Mouse (Mus musculus) ES-E14 (cell line): ENCODE data around the gene Wdr70. TPM values are rescaled to one million over a fixed set of nuclear protein-coding genes. Genes with fewer than 3 reads are reported as not detected.

Experiments
- DNase-seq: peaks from one replicate; pipeline ENCODE4 v3.0.0-alpha.2; 2013; ENCODE audit warnings: low read depth, low spot score
- H3K27ac ChIP-seq: 2 replicates; pipeline ENCODE4 v1.5.1; 2012; ENCODE audit warnings: low read depth, mild to moderate bottlenecking, low read length, moderate library complexity, mixed read lengths; ENCODE audit not compliant: poor library complexity, insufficient read depth, severe bottlenecking
- H3K36me3 ChIP-seq: 2 replicates; pipeline ENCODE4 v1.6.1; 2012; ENCODE audit warnings: mild to moderate bottlenecking, low read length, moderate library complexity, mixed read lengths; ENCODE audit not compliant: control insufficient read depth, poor library complexity, insufficient read depth, severe bottlenecking
- H3K4me1 ChIP-seq, 2 experiments: fragments of 150-350 bp in 1 of 2; sonication (generic) in 1 of 2; 2 replicates each; pipeline ENCODE4 v1.6.1; 2012; ENCODE audit warnings: low read length in 2 of 2, mild to moderate bottlenecking in 1 of 2, mixed read lengths in 1 of 2; ENCODE audit not compliant: control insufficient read depth in 2 of 2, insufficient read depth in 2 of 2, poor library complexity in 1 of 2
- H3K4me3 ChIP-seq, 2 experiments: fragments of 150-350 bp in 1 of 2; sonication (generic) in 1 of 2; 2 replicates each; pipeline ENCODE4 v1.5.1; 2012; ENCODE audit warnings: low read length in 2 of 2, low read depth in 1 of 2, mild to moderate bottlenecking in 1 of 2, mixed read lengths in 1 of 2; ENCODE audit not compliant: insufficient read depth in 1 of 2, poor library complexity in 1 of 2, severe bottlenecking in 1 of 2
- H3K9ac ChIP-seq: 2 replicates; pipeline ENCODE4 v1.6.1; 2012; ENCODE audit warnings: low read depth, mild to moderate bottlenecking, low read length, mixed read lengths; ENCODE audit not compliant: poor library complexity, insufficient read depth, severe bottlenecking
- H3K9me3 ChIP-seq: fragments of 150-350 bp; sonication (generic); 2 replicates; pipeline ENCODE4 v1.6.1; 2012; ENCODE audit warnings: low read depth, mild to moderate bottlenecking, low read length; ENCODE audit not compliant: control insufficient read depth, insufficient read depth
- CHD2 ChIP-seq: IDR thresholded peaks from 2 replicates; pipeline ENCODE4 v1.6.1; 2014; ENCODE audit warnings: mild to moderate bottlenecking, low read depth, low read length, inconsistent platforms
- HCFC1 ChIP-seq: IDR thresholded peaks from 2 replicates; pipeline ENCODE4 v1.6.1; 2012; ENCODE audit warnings: low read length, inconsistent platforms, borderline replicate concordance; ENCODE audit not compliant: insufficient read depth
- MAFK ChIP-seq: IDR thresholded peaks from 2 replicates; pipeline ENCODE4 v1.6.1; 2014; ENCODE audit warnings: mild to moderate bottlenecking, low read depth, low read length, inconsistent platforms; ENCODE audit not compliant: insufficient read depth
- ZC3H11A ChIP-seq: IDR thresholded peaks from 2 replicates; pipeline ENCODE4 v1.6.1; 2012; ENCODE audit warnings: low read depth, mild to moderate bottlenecking, inconsistent platforms, low read length, borderline replicate concordance
- ZNF384 ChIP-seq: IDR thresholded peaks from 2 replicates; pipeline ENCODE4 v1.6.1; 2012; ENCODE audit warnings: low read depth, low read length, inconsistent platforms
- in situ Hi-C, 2 experiments: fragments of 600-800 bp; cut with MboI; formaldehyde crosslinking; loops; one replicate each; pipeline ENCODE4 v1.15.1; 2025; ENCODE audit warnings: low sequenced_read_pairs in 2 of 2, inconsistent platforms in 1 of 2; ENCODE audit not compliant: unreplicated experiment in 2 of 2
- total RNA-seq: library from RNA; depleted of rRNA; stranded (reverse); fragments of 300-350 nt; gene quantifications from 2 replicates; pipeline ENCODE4 v1.2.3, GENCODE M21; 2012

Wdr70 gene
- total RNA-seq, 1 experiment: 45.5 TPM

DNA sequence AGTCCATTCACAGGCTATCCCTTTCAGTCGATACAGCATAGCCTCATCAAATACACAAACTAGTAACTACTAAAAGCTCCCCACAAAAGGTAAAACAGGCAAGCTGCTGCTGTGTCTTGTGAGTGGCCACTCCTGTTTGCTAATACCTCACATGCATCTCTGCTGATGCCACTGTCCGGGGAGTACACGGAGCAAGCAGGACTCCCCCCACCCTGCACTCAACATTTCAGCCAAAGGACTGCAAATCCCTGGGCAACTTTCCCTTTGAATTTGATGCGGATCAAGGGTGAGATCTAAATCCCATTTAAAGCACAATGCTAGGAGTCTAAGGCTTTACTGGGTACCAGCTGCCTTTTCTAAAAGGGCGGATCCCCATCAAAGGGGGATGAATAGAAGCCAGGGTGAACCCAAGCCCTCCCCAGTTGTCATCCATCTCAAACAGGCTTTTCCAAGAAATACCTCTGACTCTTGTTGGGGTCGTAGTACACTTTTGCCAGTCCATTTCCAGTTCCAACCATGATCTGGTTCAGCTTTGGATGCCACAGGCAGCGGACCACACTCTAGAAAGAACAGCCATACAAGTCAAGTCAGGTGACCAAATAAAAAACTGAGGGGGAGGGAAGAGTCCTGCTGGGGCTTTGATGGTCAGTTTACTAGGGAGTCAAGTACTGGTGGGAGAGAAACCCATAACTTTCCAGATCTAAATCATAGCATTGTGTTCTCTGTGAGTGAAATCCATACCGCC is 210.2 kb downstream of the Wdr70 start:
- Histone ChIP-seq H3K4me3 (no peak overlapping the region), H3K36me3 (peaks cover 2% of the 10 kb centered on the region), H3K4me1 (no peaks in the 10 kb centered on the region), H3K9me3 (no peaks in the 10 kb centered on the region), H3K9ac (no peak overlapping the region), H3K27ac (no peak overlapping the region)
- TF ChIP-seq ZNF384 (no peak), ZC3H11A (no peak), HCFC1 (no peak), CHD2 (no peak), MAFK (no peak)
- DNase-seq: no peak
- in situ Hi-C loops: no loop called here

DNA sequence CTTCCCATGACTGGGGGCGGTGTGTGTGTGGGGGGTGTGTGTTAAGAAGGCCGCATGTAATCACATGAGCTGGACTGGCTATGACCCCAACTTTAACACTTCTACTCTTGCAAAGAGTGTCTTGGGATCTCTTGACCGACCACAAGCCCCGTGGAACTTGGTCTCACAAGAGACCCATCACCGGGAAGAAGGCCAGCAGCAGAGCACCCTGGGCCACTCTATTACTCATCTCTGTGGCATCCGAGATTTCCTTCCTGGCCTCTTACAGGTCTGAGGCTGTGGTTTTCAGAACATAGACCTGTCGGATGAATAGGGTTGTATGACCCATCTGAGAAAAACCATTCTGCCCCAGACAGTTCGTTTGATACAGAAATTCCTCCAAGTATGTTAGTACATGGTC is 212.4 kb downstream of the Wdr70 start:
- H3K36me3 ChIP-seq: peaks cover 3% of the 10 kb centered on the region
- H3K27ac ChIP-seq: no peak overlapping the region
- in situ Hi-C loops: no loop called here
- no peaks in the 10 kb centered on the region for H3K4me1 ChIP-seq
- H3K9ac ChIP-seq: no peak overlapping the region
- DNase-seq: no peak
- H3K9me3 ChIP-seq: no peaks in the 10 kb centered on the region
- no peak for TF ChIP-seq HCFC1
- no peak for TF ChIP-seq CHD2
- TF ChIP-seq MAFK: no peak
- no peak for TF ChIP-seq ZC3H11A
- TF ChIP-seq ZNF384: no peak
- no peak overlapping the region for H3K4me3 ChIP-seq

DNA sequence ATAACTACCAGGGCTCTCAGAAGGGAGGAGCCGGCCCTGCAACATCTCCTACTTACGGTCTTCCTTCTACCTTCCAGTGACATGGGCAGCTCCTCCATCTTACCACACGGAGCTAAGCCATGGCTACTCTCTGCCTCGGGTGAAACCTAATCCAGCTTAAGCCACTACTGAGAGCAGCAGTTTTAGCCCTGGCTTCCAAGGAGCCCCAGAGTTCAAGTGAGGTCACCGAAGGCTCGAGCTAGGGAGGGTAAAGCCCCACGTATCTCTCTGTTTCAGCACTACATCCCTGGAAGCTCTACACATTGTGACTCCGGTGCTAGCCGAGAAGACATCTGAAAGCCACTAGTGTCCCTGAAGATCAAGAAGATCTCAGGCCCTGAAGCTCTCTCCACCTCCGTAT is 213.9 kb downstream of the Wdr70 start:
- H3K4me1 ChIP-seq: no peaks in the 10 kb centered on the region
- in situ Hi-C loops: no loop called here
- no peaks in the 10 kb centered on the region for H3K9me3 ChIP-seq
- no peak for TF ChIP-seq HCFC1
- no peak for TF ChIP-seq ZNF384
- TF ChIP-seq CHD2: no peak
- TF ChIP-seq ZC3H11A: no peak
- no peak for TF ChIP-seq MAFK
- H3K9ac ChIP-seq: no peak overlapping the region
- no peak overlapping the region for H3K4me3 ChIP-seq
- H3K27ac ChIP-seq: no peak overlapping the region
- no peak for DNase-seq
- H3K36me3 ChIP-seq: peaks cover 3% of the 10 kb centered on the region

DNA sequence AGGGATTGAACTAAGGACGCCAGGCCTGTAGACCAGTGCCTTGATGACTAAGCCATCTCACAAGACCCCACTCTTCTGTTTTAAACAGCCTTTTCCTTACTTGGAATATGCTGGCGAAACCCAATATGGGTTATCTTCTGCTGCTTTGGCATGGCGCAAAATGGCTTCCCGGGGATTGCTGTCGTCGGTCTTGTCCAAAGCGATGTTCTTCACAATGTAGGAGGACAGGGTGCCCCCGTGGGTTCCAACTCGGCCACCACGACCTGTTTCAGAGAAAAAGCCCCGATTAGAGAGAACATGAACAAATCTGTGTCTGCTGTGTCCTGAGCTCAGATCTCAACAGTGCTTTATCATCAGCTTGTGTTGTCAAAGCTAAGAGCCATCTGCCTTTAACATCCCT is 214.8 kb downstream of the Wdr70 start:
- Histone ChIP-seq H3K4me3 (no peak overlapping the region), H3K27ac (no peak overlapping the region), H3K9me3 (no peaks in the 10 kb centered on the region), H3K36me3 (peaks cover 3% of the 10 kb centered on the region), H3K4me1 (no peaks in the 10 kb centered on the region), H3K9ac (no peak overlapping the region)
- DNase-seq: no peak
- in situ Hi-C loops: no loop called here
- no peak for TF ChIP-seq MAFK
- TF ChIP-seq ZNF384: no peak
- no peak for TF ChIP-seq ZC3H11A
- TF ChIP-seq HCFC1: no peak
- no peak for TF ChIP-seq CHD2

DNA sequence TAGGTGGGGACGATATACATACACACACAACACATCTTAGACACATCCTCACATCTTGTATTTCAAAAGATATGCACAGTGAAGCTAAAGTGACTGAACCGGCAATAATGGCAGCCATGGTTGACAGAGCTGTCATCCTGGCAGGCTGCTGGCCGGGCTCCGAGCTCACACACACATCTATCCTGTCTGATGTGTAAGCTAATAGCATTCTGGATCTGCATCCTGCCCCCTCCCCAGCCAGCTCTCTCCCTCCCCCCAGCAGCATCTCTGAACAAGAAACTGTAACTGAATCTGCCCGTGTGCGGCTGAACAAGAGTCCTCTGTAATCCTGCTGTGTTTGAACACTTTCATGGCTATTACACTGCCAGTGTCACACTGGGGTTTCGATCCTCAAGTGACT is 219.1 kb downstream of the Wdr70 start:
- Histone ChIP-seq H3K27ac (no peak overlapping the region), H3K36me3 (peaks cover 2% of the 10 kb centered on the region), H3K4me1 (no peaks in the 10 kb centered on the region), H3K4me3 (no peak overlapping the region), H3K9ac (no peak overlapping the region), H3K9me3 (no peaks in the 10 kb centered on the region)
- no peak for TF ChIP-seq HCFC1
- TF ChIP-seq CHD2: no peak
- no peak for TF ChIP-seq ZNF384
- TF ChIP-seq ZC3H11A: no peak
- TF ChIP-seq MAFK: no peak
- in situ Hi-C loops: no loop called here
- no peak for DNase-seq
